Mouse (Mus musculus): ENCODE results near the gene Akr7a5.

Akr7a5 gene

DNA sequence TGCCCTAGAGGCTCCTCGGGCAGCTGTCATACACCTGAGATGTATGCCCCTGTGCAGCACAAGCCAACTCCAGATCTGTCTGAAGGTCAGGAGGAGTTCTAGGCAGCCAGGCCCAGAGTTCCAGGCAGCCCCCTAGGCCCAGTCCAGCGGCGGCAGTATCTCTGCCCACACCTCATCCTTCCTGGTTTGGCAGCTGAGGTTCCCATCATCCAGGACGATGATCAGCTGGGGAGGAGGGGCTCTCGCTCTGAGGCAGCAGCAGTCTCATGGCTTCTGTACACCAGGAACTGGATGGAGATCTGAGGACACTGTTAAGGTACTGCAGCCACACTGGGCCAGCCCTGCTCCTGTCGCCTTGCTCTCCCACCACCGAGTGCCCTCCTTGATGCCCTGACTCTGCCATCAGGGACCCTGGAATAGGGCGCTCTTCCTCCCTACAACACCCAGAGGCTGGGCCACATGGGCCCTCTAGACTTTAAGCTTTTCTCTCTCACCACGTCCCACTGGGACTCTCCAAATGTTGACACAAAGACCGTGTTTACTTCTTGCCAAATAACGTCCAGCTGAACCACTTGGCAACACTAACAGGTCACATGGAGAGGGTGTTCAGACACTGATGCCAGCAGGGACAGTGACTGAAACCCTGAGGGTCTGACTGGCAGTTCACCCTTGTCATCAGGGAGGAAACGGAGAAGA, 11.7 kb upstream of the Akr7a5 start:
- DNase-seq (ENCODE audit: low spot score) = no peak

DNA sequence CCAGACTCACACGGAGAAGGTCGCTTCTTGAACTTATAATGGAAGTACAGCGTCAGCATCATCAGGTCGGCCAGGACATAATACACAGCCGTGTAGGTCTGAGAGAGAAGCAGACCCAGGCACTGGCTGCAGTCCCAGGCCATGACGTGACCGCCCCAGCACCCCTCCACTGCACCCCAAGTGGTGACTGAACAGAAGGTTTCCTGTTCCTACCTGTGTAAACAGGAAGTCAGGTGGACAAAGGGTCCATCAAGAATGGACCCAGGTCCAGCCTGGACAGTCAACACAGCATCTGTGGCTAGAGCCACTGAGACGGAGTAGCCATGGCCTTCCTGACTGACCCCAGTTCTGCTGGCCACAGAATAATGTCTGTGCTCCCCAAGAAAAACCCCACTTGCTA, 8.8 kb upstream of the Akr7a5 start:
- no peak for DNase-seq (ENCODE audit: low spot score)

DNA sequence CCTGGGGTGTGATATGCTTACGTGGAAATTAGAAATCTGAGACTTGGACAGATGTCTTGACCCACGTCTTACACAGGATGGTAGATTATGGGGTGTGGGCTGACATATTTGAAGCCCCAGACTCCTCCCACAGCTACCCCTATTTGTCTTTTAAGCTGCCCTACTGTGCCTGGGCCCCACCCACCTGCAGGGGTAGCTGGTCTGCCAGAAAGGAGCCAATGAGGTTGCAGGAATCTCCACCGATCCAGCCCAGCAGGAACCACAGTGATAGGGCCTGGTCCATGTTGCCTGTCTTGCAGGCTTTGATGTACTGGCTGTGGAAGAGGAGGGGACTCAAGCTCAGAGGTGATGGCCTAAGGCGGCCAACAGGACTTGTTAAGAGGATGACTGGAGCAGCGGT, 8.3 kb upstream of the Akr7a5 start:
- no peak for DNase-seq (ENCODE audit: low spot score)

DNA sequence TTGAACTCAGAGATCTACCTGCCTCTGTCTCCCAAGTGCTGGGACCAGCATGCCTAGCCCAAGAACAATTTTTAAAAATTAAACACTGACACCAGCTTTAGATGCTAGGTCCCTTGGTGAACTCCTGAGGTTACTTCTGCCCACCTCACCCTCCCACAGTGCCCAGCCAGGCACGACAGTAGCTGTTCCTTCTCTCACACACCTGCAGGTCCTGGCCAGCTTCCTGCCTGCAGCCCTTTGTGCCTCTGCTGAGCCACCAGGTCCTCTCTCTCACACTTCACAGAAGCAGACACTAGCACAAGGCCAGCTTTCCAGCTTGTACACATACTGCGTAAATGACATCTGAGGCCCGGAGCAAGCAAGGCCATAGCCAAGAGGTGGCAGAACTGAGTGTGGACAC, 5.0 kb upstream of the Akr7a5 start:
- DNase-seq (ENCODE audit: low spot score) = no peak

DNA sequence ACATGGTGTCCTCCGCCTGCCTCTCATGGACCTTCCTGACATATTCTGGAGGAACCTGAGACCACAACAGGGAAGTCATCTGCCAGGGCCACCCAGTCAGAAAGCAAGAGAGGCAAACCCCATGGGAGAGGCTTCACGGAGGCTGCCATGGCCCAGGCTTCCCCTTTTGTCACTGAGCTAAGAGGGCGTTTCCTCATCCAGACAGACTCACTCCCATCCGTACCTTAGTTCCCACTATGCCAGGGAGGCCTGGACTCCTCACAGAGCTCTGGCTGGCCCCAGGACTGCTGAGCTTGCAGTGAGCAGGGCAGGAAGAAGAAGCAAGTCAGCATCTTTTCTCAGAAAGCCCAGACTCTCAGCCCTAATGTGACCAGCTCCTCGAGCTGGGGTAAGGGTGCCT, 2.6 kb upstream of the Akr7a5 start:
- no peak for DNase-seq (ENCODE audit: low spot score)

DNA sequence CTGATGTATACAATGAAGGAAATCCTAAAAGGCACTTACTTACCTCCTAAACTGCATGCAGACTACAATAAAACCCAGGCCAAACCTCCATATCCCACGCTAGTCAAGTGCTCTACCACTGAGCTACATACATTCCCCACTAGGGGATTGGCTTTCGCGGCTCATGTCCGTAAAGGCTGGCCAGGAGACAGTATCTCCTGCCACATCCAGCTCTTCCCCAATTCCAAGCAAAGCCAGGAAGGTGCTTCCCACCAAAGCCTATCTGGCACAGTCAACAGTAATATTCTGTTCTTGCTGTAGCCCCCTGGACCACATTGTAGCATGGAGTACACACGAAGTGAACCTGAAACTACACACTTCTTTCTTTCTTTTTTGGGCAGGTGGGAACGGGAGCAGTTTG, 893 bp upstream of the Akr7a5 start:
- no peak for DNase-seq (ENCODE audit: low spot score)

DNA sequence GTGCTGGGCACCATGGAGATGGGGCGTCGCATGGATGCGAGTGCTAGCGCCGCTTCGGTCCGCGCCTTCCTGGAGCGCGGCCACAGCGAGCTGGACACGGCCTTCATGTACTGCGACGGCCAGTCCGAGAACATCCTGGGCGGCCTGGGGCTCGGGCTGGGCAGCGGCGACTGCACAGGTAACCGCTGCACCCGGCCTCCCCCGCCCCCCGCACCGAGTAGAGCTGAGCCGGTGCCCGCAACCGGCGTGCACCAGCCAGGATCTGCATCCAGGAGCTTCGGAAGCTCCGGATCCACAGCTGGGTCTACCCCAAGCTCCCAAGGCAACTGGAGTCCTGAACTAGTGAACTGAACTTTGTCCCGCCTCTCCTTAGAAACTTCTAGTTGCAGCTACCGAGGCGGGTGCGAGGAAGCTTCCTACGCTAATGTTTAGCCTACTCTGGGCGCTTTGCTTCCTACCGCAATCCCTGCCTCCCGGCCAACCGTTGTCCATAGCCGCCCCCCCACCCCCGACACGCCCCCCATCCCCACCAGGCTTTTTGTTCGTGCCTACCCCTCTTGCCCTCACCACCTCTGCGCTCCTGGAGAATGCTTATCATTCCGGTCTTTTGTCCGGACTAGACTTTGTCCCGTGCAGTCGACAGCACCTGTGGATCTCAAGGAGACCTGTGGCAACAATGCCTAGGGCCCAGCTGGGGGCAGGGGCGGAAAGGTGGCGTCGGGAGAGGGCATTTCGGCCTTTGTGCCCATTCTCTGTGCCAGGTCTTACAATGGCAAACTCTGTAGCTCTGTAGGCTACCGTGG, 556 bp downstream of the Akr7a5 start:
- DNase-seq (ENCODE audit: low spot score) = no peak

DNA sequence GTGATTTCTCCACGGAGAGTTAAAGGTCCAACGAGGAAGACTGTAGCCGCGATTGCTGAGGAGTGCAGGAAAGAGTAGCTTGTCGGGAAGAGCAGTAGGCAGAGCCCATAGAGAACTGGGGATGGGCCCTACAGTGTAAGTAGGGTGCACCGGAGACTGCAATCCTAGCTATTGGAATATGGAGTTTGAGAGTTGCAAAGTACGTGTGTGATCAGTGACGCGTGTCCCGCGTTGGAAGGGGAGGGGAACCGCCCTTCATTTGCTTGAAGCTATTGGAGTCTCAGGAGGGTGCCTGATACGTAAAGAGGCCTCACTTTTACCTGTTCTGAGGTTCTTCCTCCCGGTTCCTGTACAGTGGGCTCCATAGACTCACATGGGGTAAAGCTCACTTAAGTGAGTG, 1.2 kb downstream of the Akr7a5 start:
- no peak for DNase-seq (ENCODE audit: low spot score)

DNA sequence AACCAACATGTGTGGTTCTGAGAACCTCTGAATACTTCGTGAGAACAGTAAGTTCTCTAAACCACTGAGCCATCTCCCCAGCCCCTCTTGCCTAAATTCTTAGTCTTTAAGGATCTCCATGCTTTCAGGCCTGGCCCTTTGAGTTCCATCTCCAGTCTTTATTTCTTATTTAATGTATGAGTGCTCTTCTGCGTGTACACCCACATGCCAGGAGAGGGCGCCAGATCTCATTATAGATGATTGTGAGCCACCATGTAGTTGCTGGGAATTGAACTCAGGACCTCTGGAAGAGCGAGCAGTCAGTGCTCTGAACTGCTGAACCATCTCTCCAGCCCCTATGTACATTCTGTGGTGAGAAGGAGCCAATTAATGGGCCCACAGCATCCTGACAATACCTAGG, 2.1 kb downstream of the Akr7a5 start:
- no peak for DNase-seq (ENCODE audit: low spot score)

DNA sequence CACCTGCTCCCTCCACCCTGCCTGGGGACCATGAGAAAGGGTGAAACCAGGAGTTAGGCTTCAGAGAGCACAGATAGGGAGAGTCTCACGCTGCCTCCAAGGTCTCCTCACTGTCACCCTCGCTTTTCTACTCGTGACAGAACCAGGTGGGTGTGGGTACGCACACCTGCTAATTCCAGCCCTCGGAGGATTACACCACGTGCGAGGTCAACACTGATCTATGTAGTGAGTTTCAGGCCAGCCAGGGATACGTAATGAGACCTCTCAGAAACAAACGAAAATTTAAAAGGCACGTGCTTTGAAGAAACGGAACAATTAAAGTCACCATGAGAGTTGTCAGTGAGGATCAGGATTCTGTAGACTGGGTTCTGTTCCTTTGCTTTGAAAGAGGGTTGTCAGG, 7.9 kb downstream of the Akr7a5 start:
- DNase-seq (ENCODE audit: low spot score) = no peak

DNA sequence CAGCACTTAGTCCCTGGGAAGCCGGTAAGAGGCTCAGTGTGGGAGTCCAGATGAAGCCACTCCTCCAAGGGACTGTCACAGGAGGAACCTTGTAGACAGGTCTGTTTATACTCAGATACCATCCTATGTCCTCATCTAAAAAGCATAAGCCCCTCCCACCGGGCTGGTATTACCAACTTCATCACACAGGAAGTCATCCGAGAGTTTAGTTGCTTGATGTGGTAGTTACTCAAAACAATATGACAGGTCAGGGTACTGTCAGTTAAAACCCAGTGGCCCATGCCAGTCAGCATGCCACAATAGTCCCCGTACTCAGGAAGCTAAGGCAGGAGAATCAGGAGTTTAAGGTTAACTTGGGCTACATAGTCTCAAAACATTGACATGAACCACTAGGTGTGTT, 9.2 kb downstream of the Akr7a5 start:
- DNase-seq (ENCODE audit: low spot score) = no peak

DNA sequence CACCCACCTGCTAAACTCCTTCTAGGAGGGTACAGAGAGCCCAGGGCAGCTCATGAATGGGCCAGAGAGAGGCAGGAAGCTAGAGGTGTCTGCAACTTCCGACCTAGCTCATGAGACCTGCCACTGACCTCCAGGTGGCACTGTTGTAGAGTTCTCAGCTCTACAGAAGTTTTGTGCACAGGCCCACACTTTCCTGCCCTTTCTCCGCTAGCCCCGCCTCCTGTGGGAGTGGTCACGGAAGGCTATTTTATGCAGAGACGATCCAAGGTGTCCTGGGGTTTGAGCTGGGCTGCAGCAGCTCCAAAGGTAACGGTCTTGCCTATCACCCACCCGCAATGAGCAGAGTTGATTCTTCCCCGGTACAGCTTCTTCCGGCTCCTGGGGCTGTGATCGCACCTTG, 20.1 kb downstream of the Akr7a5 start:
- DNase-seq (ENCODE audit: low spot score) = peak; percentile 48

DNA sequence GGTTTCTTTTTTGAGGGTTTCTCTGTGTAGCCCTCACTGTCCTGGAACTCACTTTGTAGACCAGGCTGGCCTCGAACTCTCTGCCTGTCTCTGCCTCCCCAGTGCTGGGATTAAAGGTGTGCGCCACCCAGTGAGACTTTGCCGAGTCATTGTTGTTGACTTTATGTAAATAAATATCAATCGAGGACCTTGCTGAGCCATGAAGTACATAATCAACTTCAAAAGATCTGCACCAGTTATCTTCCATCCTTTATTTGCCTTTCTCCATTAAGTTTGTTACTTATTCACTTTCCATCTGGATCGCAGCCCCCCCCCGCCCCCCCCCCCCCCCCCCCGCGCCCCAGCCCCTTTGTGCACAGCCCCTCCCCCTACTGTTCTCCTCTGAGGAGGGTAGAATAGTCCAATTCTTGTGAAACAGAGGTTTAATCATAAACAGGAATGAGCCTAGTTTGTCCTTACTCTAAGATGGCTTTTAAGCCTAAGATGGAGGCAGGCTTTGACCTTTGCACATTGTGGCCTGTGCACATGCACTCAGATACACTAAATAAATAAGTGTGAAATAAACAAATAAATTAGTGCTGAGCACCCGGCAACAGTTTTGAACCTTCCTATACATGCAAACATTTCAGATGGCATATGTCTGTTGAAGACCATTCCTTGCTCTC, 24.2 kb downstream of the Akr7a5 start:
- no peak for DNase-seq (ENCODE audit: low spot score)

DNA sequence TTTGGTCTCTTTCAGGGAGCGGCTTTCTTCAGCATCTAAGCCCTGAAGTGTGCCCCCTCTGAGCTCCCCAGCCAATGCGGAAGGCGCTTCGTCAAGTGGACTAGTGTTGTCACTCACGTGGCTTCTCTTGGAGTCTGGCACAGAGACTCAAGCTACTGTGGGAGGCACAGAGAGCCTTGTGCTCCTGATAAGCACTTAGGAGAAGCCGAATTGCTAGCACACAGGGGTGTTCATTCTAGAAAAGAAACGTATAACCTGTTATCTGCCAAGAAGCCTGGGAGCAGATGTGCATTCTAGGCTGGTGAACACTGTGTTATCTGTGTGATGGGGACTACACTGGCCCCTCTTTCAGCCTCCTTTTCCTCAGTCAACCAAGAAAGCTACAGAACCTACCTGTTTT, 25.0 kb downstream of the Akr7a5 start:
- no peak for DNase-seq (ENCODE audit: low spot score)

DNA sequence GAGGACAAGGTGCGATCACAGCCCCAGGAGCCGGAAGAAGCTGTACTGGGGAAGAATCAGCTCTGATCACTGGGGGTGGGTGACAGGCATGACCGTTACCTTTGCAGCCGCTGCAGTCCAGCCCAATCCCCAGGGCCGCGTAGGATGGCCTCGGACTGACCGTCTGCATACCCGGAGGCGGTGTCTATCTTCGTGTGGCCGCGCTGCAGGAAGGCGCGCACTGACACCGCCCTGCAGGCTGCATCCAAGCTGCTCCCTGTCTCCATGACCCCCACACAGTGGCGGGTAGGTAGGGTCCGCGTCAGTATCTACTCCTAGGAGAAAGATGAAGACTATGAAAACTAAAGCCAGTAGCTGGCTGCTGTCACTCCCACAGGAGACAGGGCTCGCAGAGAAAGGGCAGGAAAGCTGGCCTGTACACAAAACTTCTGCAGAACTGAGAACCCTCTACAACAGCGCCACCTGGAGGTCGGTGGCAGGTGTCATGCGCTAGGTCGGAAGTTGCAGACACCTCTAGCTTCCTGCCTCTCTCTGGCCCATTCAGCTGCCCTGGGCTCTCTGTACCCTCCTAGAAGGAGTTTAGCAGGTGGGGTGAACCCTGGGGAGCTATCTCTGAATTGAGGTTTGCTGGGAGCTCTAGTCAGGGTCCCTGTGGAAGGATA, 26.4 kb downstream of the Akr7a5 start:
- DNase-seq (ENCODE audit: low spot score) = peak; percentile 57

DNA sequence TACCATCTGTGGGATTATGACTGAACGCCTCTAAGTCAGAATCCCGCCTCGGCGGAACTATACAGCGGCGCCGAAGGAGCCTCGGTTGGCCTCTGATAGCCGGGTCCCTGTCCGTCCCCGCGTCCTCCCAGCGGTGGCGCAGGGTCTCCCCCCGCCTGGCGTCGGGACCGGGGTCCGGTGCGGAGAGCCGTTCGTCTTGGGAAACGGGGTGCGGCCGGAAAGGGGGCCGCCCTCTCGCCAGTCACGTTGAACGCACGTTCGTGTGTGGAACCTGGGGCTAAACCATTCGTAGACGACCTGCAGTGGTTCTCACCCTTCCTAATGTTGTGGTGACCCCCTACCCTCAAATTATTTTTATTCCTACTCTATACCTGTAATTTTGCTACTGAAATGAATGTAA, 27.6 kb downstream of the Akr7a5 start:
- DNase-seq (ENCODE audit: low spot score) = no peak

DNA sequence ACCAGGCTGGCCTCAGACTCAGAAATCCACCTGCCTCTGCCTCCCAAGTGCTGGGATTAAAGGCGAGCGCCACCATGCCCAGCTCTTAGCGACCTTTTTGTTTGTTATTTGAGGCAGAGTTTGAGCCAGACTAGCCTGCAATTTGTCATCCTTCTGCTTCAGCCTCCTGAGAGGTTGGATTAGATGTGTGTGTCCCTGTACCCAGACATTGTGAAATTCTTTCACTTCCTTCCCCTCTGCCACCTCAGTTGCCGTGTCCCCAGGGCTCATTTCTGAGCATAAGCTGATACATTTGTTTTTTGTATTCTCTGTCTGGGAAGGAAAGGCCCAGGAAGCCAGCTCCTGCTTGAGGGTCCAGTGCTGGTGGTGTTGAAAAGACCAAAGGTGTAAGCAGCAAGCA, 30.3 kb downstream of the Akr7a5 start:
- DNase-seq (ENCODE audit: low spot score) = no peak

DNA sequence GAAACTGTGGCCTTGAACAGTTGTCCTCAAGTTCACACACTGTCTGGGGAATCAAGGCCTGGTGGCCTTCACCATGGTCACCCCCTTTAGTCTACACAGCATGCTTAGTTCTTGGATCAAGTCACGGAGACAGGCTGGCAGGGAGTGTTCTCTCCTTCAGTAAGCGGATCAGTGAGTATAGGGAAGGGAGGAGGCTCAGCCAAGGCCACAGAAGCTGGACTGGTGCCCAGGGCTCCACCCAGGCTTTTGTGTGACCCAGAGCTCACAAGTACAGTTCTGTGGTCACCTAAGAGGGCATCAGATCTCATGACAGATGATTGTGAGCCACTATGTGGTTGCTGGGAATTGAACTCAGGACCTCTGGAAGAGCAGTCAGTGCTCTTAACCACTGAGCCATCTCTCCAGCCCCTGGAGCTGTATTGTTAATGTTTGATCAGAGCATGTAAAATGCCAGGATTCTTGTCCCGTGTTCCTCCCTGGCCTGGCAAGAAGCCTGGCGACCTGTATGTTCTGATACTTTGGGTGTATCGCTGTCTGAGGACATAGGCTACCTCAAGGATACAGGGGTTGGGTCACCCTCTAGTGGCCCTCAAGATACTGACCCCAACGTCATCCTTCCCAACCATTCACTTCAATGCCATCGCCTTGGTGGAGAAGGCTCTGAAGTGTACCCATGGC, 31.2 kb downstream of the Akr7a5 start:
- DNase-seq (ENCODE audit: low spot score) = no peak

DNA sequence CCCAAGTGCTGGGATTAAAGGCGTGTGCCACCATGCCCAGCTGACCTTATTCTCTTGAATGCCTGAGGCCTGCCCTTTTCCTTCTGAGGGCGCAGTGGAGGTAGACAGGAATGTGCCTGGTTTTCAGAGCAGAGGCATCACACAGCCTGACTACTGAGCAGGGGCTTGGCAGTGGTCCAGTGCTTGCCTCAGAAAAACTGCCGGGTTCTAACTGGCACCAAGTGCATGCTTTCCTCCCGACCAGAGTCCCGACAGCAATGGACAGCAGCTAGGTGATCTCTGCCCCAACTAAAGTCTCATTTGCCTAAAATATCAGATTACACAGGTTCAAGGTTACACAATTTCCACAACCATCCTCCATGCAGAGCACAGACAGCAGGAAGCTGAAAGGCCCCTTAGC, 33.2 kb downstream of the Akr7a5 start:
- peak; percentile 38 for DNase-seq (ENCODE audit: low spot score)

DNA sequence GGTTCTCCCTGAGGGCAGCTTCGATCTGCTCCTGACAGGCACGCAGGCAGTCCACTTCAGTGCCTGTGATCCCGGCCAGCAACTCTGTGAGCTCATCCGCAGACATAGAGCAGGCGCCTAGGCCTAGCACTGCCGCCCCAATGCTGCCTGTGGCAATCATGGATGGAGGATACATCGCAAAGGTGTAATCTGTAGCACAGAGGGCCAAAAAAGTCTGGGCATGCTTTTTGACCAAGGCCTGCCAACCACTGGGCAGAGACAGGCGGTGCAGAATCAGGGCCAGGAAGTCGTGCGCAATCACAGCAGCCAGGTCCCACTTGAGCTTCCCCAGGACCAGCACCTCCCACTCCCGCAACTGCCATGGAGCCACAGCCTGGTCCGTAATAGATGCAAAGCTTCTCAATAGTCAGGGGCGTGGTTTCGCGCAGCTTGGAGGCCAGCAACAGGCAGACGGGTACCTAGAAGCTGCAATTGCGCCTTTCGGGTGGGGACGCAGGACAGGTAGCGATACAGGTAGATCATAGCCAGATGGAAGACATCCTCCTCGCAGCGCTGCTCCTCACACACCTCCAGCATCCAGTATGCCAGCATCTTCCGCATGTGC, 35.0 kb downstream of the Akr7a5 start:
- no peak for DNase-seq (ENCODE audit: low spot score)

DNA sequence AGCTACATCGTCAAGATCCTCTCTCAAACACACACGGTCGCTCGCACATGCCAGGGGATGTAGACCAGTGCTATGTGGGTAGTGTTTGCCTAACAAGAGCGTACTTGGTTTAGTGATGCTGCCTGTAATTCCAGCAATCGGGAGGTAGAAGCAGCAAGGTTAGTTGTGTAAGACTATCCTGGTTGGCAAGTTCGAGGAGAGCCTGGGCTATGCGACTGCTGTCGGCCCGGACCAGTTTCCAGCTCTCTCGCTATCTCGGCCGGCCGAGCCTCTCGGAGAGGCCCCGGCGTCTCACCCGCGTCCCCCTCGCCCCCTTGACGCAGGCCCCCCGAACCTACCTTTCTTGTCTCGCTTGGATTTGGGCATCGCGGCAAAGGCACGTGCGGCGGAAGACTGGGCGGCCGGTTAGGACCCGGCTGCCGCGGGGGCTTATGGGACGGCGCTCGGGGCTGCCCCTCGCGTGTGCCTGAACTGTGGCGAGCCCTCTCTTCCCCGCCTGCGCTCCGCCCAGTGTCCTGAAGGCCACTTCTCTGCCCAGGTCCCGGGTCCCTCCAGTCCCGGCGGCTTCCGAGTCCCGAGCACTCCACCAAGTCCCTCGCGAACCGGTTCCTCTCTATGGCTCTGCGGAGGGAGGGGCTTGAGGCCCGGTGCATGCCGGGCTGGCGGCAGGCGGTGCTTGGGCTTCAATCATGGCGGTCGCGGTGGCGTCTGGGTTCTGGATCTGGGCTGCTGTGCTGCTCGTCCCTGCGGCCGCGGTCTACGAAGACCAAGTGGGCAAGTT, 41.6 kb downstream of the Akr7a5 start, which contains the start of the genes Mrto4, Emc1 and Ubr4:
Mrto4 (minus strand) TSS at position 646 of the 781 bp plus-strand sequence.
Emc1 (plus strand) TSS at position 657 of the 781 bp plus-strand sequence.
Ubr4 (plus strand) TSS at position 679 of the 781 bp plus-strand sequence.
- peak; percentile 83 for DNase-seq (ENCODE audit: low spot score)

All from layer of hippocampus, adult 11-12 months (tissue).